Mouse (Mus musculus): ENCODE measurements at regions not wholly inside any gene's neighbourhood (a gene's known extent, or its start where the extent isn't known, plus 50 kb on each side); places are given as distances from the start of the nearest gene placed in this dataset.

DNA sequence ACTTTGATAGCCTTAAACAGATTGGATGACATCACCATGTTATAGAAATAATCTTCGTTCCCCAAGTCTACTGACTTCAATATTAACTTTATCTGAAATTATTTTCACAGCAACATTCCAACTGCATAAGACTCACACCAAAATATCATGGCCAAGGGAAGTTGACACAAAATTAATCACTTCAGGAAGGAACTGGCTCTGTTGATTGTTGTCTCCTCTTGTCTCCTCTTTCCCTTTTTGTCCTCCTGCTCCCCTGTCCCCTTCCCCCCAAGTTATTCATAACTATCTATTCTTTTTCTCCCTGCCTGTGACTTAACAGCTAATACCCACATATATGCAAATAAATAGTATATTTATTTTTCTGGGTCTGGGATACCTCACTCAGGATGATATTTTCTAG is 67.6 kb upstream of the Arsj start:
- DNase-seq = no peak

GRCm38 (mm10) chr3:126299257-126299656 is 64.2 kb upstream of the Arsj start:
- no peak for DNase-seq

DNA sequence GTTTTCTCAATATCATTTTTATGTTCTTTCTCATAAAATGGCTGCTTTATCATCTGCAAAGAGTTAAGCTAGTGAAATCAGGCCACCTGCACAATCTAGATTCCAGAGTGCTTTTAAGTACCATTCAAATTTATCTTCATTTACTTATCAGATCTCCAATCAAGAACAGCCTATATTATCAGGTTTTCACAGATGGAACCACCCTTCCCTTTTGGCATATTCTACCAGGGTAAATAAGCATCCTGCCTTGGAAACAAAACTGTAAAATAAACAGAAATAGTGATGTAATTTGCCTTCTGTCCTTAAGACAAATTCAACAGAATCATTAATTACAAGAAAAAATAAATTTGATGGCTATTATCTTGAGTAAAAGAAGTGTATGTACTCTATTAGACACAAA is 55.2 kb upstream of the Arsj start:
- DNase-seq = no peak

Measured in thymus, adult 18-20 months (tissue).